Mouse (Mus musculus) intestine, embryonic 16.5 days (tissue): ENCODE measurements around the gene Pdxk. TPM values are rescaled to one million over a fixed set of nuclear protein-coding genes. Genes with fewer than 3 reads are reported as not detected.

Experiments used
- ATAC-seq: fragments of 200-750 bp; cut with Nextera tagmentation; 2 replicates; pipeline ENCODE4 v1.8.0; 2017; ENCODE audit warnings: moderate TSS enrichment, moderate library complexity
- H3K27ac ChIP-seq: fragments of 300-500 bp; sonication (generic); 2 replicates; pipeline ENCODE4 v1.5.1; 2014; ENCODE audit warnings: mild to moderate bottlenecking, low read length
- H3K27me3 ChIP-seq: fragments of 300-500 bp; sonication (generic); replicated peaks from 2 replicates; pipeline ENCODE4 v1.6.1; 2014; ENCODE audit warnings: low read length, control low read depth, mixed read lengths; ENCODE audit not compliant: control insufficient read depth, insufficient read depth
- H3K36me3 ChIP-seq: fragments of 300-500 bp; sonication (generic); 2 replicates; pipeline ENCODE4 v1.6.1; 2014; ENCODE audit warnings: low read length, control low read depth; ENCODE audit not compliant: control insufficient read depth, insufficient read depth
- H3K4me1 ChIP-seq: fragments of 300-500 bp; sonication (generic); 2 replicates; pipeline ENCODE4 v1.6.1; 2014; ENCODE audit warnings: low read length, control low read depth, mixed read lengths; ENCODE audit not compliant: control insufficient read depth, insufficient read depth
- H3K4me2 ChIP-seq: fragments of 300-500 bp; sonication (generic); 2 replicates; pipeline ENCODE4 v1.6.1; 2014; ENCODE audit warnings: low read depth, low read length, control low read depth
- H3K4me3 ChIP-seq: fragments of 300-500 bp; sonication (generic); 2 replicates; pipeline ENCODE4 v1.5.1; 2014; ENCODE audit warnings: mild to moderate bottlenecking, low read length
- H3K9ac ChIP-seq: fragments of 300-500 bp; sonication (generic); 2 replicates; pipeline ENCODE4 v1.6.1; 2014; ENCODE audit warnings: low read depth, low read length
- H3K9me3 ChIP-seq: fragments of 300-500 bp; sonication (generic); 2 replicates; pipeline ENCODE4 v1.6.1; 2016; ENCODE audit warnings: low read length, control low read depth; ENCODE audit not compliant: control insufficient read depth
- WGBS: fragments of 180-500 bp; shearing (Covaris S2); extraction: QIAGEN DNeasy Blood & Tissue Kit; methylation state at CpG from one replicate; pipeline ENCODE4 v1.1.7; 2014; 5-methylcytosine and 5-hydroxymethylcytosine counted together
- polyA plus RNA-seq: library from polyadenylated mRNA; unstranded; fragments of >200 nt; fragmentation: Nextera tagmentation; extraction: Ambion mirVana; gene quantifications from 2 replicates; pipeline ENCODE4 v1.2.1, GENCODE M21; 2015

The Pdxk gene
- polyA plus RNA-seq, 1 experiment from 2014 or later = 35.9 TPM

- WGBS = 57% methylated on average over 8 of the region's 8 CpGs
Observed at GRCm38 (mm10) chr10:78474759-78475158, 10.0 kb upstream of the Pdxk start.

GRCm38 (mm10) chr10:78473434-78473833 lies 8.7 kb upstream of the Pdxk start:
- 69% methylated on average over 5 of the region's 5 CpGs for WGBS
- Histone ChIP-seq H3K9me3 (no peaks in the 10 kb centered on the region), H3K4me1 (peaks cover 2% of the 10 kb centered on the region; the same call in 1 of the 2 replicates)

More at GRCm38 (mm10) chr10:78474759-78475158, 10.0 kb upstream of the Pdxk start:
- no peaks in the 10 kb centered on the region for H3K27me3 ChIP-seq
- no peaks in the 10 kb centered on the region for H3K9me3 ChIP-seq
- ATAC-seq = peak; percentile 54
- no peak overlapping the region for H3K4me2 ChIP-seq
- H3K9ac ChIP-seq = no peak overlapping the region
- H3K27ac ChIP-seq = no peak overlapping the region
- H3K4me1 ChIP-seq = peaks cover 2% of the 10 kb centered on the region; the same call in 1 of the 2 replicates
- H3K36me3 ChIP-seq = no peaks in the 10 kb centered on the region
- no peak overlapping the region for H3K4me3 ChIP-seq

GRCm38 (mm10) chr10:78472046-78472445 lies 7.3 kb upstream of the Pdxk start:
- H3K9me3 ChIP-seq = no peaks in the 10 kb centered on the region
- H3K4me3 ChIP-seq = no peak overlapping the region
- WGBS = 77% methylated on average over 3 of the region's 3 CpGs
- H3K36me3 ChIP-seq = no peaks in the 10 kb centered on the region
- no peak overlapping the region for H3K27ac ChIP-seq
- no peak for ATAC-seq
- H3K9ac ChIP-seq = no peak overlapping the region
- no peak overlapping the region for H3K4me2 ChIP-seq
- H3K4me1 ChIP-seq = peaks cover 2% of the 10 kb centered on the region; the same call in 1 of the 2 replicates
- H3K27me3 ChIP-seq = no peaks in the 10 kb centered on the region

More at GRCm38 (mm10) chr10:78473434-78473833, 8.7 kb upstream of the Pdxk start:
- Histone ChIP-seq H3K27ac (no peak overlapping the region), H3K4me3 (no peak overlapping the region), H3K36me3 (no peaks in the 10 kb centered on the region), H3K9ac (no peak overlapping the region), H3K4me2 (no peak overlapping the region), H3K27me3 (no peaks in the 10 kb centered on the region)
- no peak for ATAC-seq

GRCm38 (mm10) chr10:78470582-78471313 lies 6.0 kb upstream of the Pdxk start:
- H3K9me3 ChIP-seq = no peaks in the 10 kb centered on the region
- H3K27ac ChIP-seq = no peak overlapping the region
- no peak overlapping the region for H3K4me3 ChIP-seq
- no peaks in the 10 kb centered on the region for H3K36me3 ChIP-seq
- H3K4me1 ChIP-seq = peaks cover 2% of the 10 kb centered on the region; the same call in 1 of the 2 replicates
- 46% methylated on average over 15 of the region's 15 CpGs for WGBS
- no peak for ATAC-seq
- H3K27me3 ChIP-seq = no peaks in the 10 kb centered on the region
- H3K9ac ChIP-seq = peak overlapping the region; percentile 30; the same call in 1 of the 2 replicates
- no peak overlapping the region for H3K4me2 ChIP-seq

GRCm38 (mm10) chr10:78467761-78468310 lies 3.1 kb upstream of the Pdxk start:
- H3K9me3 ChIP-seq = no peaks in the 10 kb centered on the region
- H3K4me2 ChIP-seq = no peak overlapping the region
- no peak for ATAC-seq
- no peak overlapping the region for H3K27ac ChIP-seq
- H3K36me3 ChIP-seq = no peaks in the 10 kb centered on the region
- peaks cover 17% of the 10 kb centered on the region for H3K4me1 ChIP-seq
- no peaks in the 10 kb centered on the region for H3K27me3 ChIP-seq
- no peak overlapping the region for H3K4me3 ChIP-seq
- WGBS = 51% methylated on average over 2 of the region's 2 CpGs
- no peak overlapping the region for H3K9ac ChIP-seq

- Histone ChIP-seq H3K36me3 (no peaks in the 10 kb centered on the region), H3K9me3 (no peaks in the 10 kb centered on the region), H3K27me3 (no peaks in the 10 kb centered on the region), H3K4me3 (no peak overlapping the region), H3K27ac (no peak overlapping the region), H3K9ac (no peak overlapping the region), H3K4me2 (no peak overlapping the region), H3K4me1 (peaks cover 18% of the 10 kb centered on the region)
- ATAC-seq = no peak
- WGBS = 80% methylated on average over 9 of the region's 9 CpGs
Observed at GRCm38 (mm10) chr10:78466647-78467046, 1.9 kb upstream of the Pdxk start.

- H3K4me2 ChIP-seq = peak overlapping the region; percentile 96; the same call in 1 of the 2 replicates
- no peaks in the 10 kb centered on the region for H3K27me3 ChIP-seq
- H3K9ac ChIP-seq = no peak overlapping the region
- 79% methylated on average over 3 of the region's 3 CpGs for WGBS
- H3K4me1 ChIP-seq = peaks cover 22% of the 10 kb centered on the region
- no peak overlapping the region for H3K27ac ChIP-seq
- ATAC-seq = no peak
- no peaks in the 10 kb centered on the region for H3K9me3 ChIP-seq
- H3K4me3 ChIP-seq = no peak overlapping the region
- no peaks in the 10 kb centered on the region for H3K36me3 ChIP-seq
Observed at GRCm38 (mm10) chr10:78465472-78465871, 697 bp upstream of the Pdxk start.

GRCm38 (mm10) chr10:78464201-78464791 lies 479 bp downstream of the Pdxk start:
- H3K27ac ChIP-seq = peak overlapping the region; percentile 92

GRCm38 (mm10) chr10:78463769-78464167 lies 1.0 kb downstream of the Pdxk start:
- Histone ChIP-seq H3K36me3 (no peaks in the 10 kb centered on the region), H3K27ac (peak overlapping the region; percentile 92), H3K4me1 (peaks cover 29% of the 10 kb centered on the region), H3K27me3 (no peaks in the 10 kb centered on the region), H3K9ac (peak overlapping the region; percentile 83), H3K4me2 (peak overlapping the region; percentile 96), H3K4me3 (peak overlapping the region; percentile 75), H3K9me3 (no peaks in the 10 kb centered on the region)
- ATAC-seq = 0 out of 2 replicates have a peak, but pooled peaks have one; percentile 0
- 73% methylated on average over 3 of the region's 3 CpGs for WGBS

More at GRCm38 (mm10) chr10:78464201-78464791, 479 bp downstream of the Pdxk start:
- no peaks in the 10 kb centered on the region for H3K27me3 ChIP-seq
- no peaks in the 10 kb centered on the region for H3K9me3 ChIP-seq
- H3K36me3 ChIP-seq = no peaks in the 10 kb centered on the region
- peak overlapping the region; percentile 83 for H3K9ac ChIP-seq
- H3K4me1 ChIP-seq = peaks cover 25% of the 10 kb centered on the region
- H3K4me2 ChIP-seq = peak overlapping the region; percentile 96
- under 1% methylated on average over 32 of the region's 32 CpGs for WGBS
- peak overlapping the region; percentile 75 for H3K4me3 ChIP-seq
- peak; percentile 22 for ATAC-seq
